Mouse (Mus musculus): ENCODE measurements around the gene Ndufa8. TPM values are rescaled to one million over a fixed set of nuclear protein-coding genes. Genes with fewer than 3 reads are reported as not detected.

Ndufa8 gene
- polyA plus RNA-seq, 1 experiment from 2014 or later, result 198 TPM

Other genes starting within 250 kb of the Ndufa8 start
- gene Ttll11, start 69.5 kb downstream of the Ndufa8 start, polyA plus RNA-seq (2014; fragmentation: Nextera tagmentation; extraction: Ambion mirVana), result 1.3 and 1.9 TPM in 2 replicates
- 3.6 and 4.0 TPM in 2 replicates for gene Morn5, start 52 bp upstream of the Ndufa8 start, polyA plus RNA-seq (2014; fragmentation: Nextera tagmentation; extraction: Ambion mirVana)
- gene Lhx6, start 56.0 kb upstream of the Ndufa8 start, polyA plus RNA-seq (2014; fragmentation: Nextera tagmentation; extraction: Ambion mirVana), result 0.93 and 1.3 TPM in 2 replicates
- gene Mrrf, start 87.0 kb upstream of the Ndufa8 start, polyA plus RNA-seq (2014; fragmentation: Nextera tagmentation; extraction: Ambion mirVana), result 29.7 and 35.9 TPM in 2 replicates
- gene Rbm18, start 87.4 kb upstream of the Ndufa8 start, polyA plus RNA-seq (2014; fragmentation: Nextera tagmentation; extraction: Ambion mirVana), result 121 and 131 TPM in 2 replicates
- gene Ptgs1, start 181.0 kb upstream of the Ndufa8 start, polyA plus RNA-seq (2014; fragmentation: Nextera tagmentation; extraction: Ambion mirVana), result 4.2 and 5.6 TPM in 2 replicates